Mouse (Mus musculus) lung, adult 2 months (tissue): ENCODE data around the gene Tmem115.

Experiments used
- CTCF ChIP-seq: fragments of 200-500 bp; IDR thresholded peaks from 2 replicates; pipeline ENCODE4 v1.5.1; 2011; ENCODE audit warnings: mild to moderate bottlenecking, low read length, control low read depth; ENCODE audit not compliant: insufficient read depth
- POLR2A ChIP-seq: fragments of 200-500 bp; IDR thresholded peaks from 2 replicates; pipeline ENCODE4 v1.6.1; 2011; ENCODE audit warnings: low read depth, mild to moderate bottlenecking, control low read depth, low read length, borderline replicate concordance; ENCODE audit errors: extremely low read depth

DNA sequence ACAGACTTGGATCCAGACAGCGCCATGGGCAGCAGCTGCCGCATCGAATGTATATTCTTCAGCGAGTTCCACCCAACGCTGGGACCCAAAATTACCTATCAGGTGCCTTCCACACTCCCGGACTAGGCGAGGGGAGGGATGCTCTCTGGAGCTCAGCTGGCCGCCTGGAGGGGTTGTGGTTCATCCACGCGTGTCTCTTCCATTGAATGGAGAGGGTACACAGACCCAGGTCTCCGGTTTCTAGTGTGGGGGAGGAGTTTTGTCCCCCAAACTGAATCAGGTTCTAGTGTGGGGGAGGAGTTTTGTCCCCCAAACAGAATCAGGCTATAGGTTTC is 8.6 kb downstream of the Tmem115 start:
- no peak for TF ChIP-seq CTCF
- TF ChIP-seq POLR2A, result no peak
